Mouse (Mus musculus): ENCODE results near the gene Med22.

DNA sequence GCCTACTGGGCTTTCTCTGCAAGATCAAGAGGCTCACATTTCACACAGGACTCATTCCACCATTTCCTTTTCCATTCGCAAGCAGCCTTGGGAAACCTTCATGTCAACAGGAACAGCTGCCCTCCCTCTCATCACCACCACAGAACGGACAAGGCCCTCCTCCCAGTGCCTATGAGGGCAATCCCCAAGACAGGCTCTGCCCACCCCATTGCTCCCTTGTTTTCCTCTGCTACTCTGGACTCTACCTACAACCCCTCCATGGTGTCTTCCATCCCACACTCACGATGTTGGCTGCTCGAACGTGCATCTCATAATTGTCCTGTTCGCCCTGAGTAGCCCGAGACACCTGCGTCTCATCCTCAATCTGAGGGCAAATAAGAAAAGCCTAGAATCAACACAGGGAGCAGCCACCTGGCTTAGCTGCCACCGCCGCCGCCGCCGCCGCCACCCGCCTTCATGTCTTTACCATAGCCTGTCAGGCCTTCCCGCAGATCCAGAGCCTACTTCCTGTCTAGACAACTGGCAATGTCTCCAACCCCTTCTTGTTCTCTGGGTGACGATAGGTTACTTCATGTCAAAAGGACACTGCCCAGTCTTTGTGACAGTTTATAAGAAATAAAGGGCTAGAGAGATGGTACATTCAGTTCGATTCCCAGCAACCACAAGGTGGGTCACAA, 1.6 kb downstream of the Med22 start:
- TF ChIP-seq CTCF (IDR thresholded peaks at IDR 0.05; ENCODE audit: low read depth, low read length) (no peak), POLR2A (IDR thresholded peaks at IDR 0.05; ENCODE audit: borderline replicate concordance, low read depth, low read length) (no peak)
